Mouse (Mus musculus) kidney, adult 9 months (tissue): ENCODE results near the gene Eid3.
A peak's percentile ranks its signal among the peaks of the same experiment; 100 is the strongest.

Source experiments
- DNase-seq: peaks from one replicate; pipeline ENCODE4 v3.0.0; 2022

The Eid3 gene

DNA sequence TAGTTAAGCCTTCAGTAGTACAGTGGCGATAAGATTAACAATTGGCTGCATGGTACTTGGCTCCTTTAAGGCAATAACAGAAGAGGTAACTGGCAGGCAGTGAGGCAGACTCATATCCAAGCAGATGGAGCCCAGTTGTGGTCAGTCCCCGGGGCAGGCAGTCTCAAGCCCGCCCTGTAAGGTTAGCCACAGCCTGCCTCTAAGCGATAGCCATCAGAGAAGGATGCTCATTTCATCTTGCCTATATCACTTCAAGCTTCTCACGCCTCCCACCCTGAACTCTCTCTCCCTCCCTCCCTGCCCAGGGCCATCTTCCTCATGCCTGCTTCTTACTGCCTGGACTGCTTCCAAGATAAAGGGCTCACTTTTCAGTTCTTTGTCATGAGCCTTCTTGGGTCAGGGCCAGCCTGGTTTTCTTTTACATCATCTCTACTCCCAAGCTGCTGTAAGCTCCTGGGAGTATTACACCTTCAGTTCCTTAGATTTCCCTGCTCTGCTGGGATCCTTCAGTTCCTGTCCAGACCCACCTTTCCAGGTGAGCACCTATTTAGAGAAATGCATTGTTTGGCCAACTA, 3.2 kb upstream of the Eid3 start:
- DNase-seq = no peak

DNA sequence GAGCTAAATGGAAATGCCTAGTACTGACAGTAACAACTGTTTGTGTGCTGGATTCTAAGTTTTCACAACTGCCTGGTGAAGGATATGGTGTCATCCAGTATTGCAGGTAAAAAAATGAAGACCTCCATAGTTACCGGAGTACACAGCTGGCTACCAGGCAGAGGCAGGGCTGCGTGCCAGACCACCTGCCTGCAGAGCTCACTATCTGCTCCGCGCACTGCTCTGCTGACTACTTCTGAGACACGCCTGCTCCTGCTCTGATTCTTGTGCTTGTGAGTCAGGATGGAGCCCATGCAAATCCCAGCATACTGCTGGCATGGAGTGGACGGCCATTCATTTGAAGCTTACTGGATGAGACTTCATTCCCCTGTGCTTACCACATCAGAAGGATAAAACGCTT, 2.6 kb upstream of the Eid3 start:
- no peak for DNase-seq

- no peak for DNase-seq
Observed at GRCm38 (mm10) chr10:82866832-82867231, 406 bp downstream of the Eid3 start.

- DNase-seq = no peak
Observed at GRCm38 (mm10) chr10:82868418-82869086, 2.1 kb downstream of the Eid3 start.

GRCm38 (mm10) chr10:82875446-82875845, 9.0 kb downstream of the Eid3 start:
- no peak for DNase-seq

GRCm38 (mm10) chr10:82876076-82876796, 9.8 kb downstream of the Eid3 start:
- DNase-seq = peak; percentile 53

DNA sequence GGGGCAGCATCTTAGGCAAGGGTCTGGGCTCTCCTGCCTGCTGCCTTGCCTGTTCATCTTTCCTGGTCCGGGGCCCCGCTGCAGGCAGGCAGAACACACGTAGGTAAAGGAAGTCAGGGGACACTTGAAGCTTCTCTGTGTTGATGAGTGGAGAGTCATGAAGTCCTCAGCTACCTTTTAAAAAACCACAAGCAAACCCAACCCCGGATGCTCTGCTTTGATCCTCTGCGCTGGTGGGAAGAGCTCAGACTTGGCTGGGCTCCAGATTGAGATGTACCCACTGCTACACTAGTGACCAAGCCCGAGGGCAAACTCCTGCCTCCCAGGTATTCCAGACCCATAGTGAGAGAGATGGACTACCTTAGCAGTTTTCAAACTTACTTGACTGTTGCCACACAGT, 20.9 kb downstream of the Eid3 start:
- DNase-seq = no peak

GRCm38 (mm10) chr10:82888576-82888975, 22.1 kb downstream of the Eid3 start:
- peak; percentile 22 for DNase-seq

GRCm38 (mm10) chr10:82889447-82889973, 23.1 kb downstream of the Eid3 start:
- DNase-seq = peak; percentile 82

GRCm38 (mm10) chr10:82890936-82891335, 24.5 kb downstream of the Eid3 start:
- no peak for DNase-seq

DNA sequence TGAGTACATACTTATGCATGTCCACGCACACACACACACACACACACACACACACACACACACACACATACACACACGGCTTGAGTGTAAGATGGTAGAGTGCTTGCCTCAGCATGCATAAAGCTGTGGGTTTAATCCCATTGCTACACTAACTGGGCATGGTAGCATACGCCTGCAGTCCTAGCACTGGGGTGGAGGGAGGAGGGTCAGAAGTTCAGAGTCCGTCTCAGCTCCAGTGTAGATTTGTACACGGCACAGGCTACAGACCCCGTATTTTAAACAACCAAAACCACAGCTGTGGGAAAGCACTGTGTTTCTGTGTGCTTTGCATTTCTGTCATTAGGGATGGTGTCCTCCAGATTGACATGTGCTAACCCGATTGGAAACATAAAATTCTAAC, 25.0 kb downstream of the Eid3 start:
- DNase-seq = peak; percentile 28

GRCm38 (mm10) chr10:82892442-82893055, 26.1 kb downstream of the Eid3 start:
- DNase-seq = no peak

DNA sequence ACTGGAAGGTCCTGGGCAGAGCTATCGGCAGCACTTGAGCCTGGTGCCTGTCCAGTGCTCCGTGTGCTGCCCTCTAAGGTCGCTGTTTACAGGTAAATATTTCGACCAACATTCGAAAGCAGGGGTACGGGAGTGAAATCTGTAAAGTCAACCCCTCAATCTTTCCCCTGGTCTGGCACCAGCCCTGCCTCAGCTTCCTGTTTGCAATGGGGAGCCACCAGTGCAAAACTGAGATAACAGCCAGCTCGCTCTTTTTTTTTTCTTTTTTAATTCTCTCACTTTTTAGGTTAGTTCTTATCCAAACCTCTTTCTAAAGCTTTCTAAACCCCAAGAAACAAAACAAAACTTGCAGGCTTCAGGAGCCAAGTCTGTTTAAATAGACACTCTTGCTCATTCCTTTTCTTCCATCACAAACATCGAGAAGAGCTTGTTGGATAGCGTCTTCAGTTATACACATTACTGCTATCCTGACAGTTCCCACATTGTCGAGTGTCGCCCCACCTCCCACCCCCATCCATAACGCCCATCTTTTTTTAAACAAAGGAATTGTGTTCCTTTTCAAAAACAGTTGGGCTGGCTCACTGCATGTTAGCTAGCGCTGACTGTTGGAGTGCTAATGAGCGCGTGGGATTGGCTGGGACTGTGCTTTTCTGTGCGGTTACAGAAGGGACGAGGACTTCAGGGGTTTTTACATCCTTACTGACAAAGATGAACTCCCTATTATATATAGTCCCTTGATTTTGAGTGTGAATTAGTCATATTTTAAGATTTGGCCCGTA, 27.6 kb downstream of the Eid3 start:
- no peak for DNase-seq

DNA sequence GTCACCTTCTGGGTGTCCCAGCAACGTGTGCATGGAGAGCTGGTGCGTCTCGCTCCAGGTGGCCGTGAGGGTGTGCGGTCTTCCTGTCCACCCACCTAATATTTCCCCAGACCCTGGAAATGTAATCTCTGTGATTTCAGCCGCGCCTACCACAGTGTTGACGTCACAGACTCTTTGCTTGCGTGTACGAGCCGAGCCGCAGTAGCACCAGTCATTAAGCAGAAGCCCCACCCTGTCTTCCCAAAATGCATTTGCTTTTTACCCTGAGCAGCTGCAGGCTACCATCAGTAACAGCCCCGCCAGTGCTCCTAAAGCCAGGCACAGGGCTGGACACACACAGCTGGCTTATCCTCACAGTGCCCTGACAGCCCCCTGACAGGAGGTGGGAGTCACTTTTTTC, 31.5 kb downstream of the Eid3 start:
- DNase-seq = no peak

- no peak for DNase-seq
Observed at GRCm38 (mm10) chr10:82898893-82899292, 32.5 kb downstream of the Eid3 start.

DNA sequence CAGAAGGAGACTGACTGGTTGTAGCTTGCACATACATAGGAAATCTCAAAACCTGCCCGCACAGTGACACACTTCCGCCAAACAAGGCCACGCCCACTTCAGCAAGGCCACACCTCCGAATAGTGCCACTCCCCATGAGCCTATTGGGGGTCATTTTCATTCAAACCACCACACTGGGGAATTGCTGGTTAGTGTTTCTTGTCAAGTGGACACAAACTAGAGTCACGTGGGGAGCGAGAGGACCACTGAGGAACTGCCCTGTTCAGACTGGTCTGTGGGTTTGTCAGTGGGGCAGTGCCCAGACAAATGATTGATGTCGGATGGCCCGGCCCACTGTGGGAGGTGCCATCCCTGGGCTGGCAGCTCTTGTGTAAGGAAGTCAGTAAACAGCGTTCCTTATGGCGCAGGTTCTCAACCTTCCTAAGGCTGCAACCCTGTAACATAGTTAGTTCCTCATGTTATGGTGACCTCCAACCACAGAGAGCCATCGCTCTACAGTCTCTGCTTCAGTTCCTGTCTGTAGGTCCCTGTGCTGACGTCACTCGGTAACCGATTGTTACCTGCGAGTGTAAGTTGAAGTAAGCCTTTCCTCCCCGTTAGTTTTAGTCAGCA, 33.5 kb downstream of the Eid3 start:
- peak; percentile 22 for DNase-seq

- DNase-seq = no peak
Observed at GRCm38 (mm10) chr10:82900546-82900945, 34.1 kb downstream of the Eid3 start.

GRCm38 (mm10) chr10:82901436-82901835, 35.0 kb downstream of the Eid3 start:
- DNase-seq = peak; percentile 91

GRCm38 (mm10) chr10:82908526-82908925, 42.1 kb downstream of the Eid3 start:
- no peak for DNase-seq

DNA sequence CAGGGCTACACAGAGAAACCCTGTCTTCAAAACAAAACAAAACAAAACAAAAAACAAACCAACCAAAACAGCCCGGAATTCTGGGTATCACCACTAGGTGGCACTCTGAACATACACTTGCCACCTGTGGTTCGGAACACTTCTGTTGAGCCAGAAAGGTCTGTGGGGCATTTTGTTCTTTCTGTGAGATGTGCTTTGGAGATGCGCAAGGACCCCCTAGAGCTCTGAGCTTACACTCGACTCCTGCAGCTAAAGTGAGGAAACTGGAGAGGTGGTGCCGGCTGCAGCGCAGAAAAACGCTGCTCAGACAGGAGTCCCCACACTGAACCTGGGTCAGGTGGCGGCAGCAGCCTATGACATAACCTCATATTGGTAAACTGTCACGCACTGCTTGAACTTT, 43.0 kb downstream of the Eid3 start:
- DNase-seq = peak; percentile 73

- peak; percentile 31 for DNase-seq
Observed at GRCm38 (mm10) chr10:82910198-82910597, 43.8 kb downstream of the Eid3 start.

- DNase-seq = no peak
Observed at GRCm38 (mm10) chr10:82913238-82913637, 46.8 kb downstream of the Eid3 start.
